Mouse (Mus musculus): ENCODE measurements around the gene Rai14. TPM values are rescaled to one million over a fixed set of nuclear protein-coding genes. Genes with fewer than 3 reads are reported as not detected.

The Rai14 gene
- polyA plus RNA-seq, 1 experiment from 2014 or later, result 66.4 TPM

- Histone ChIP-seq H3K27ac (no peak overlapping the region), H3K4me3 (replicated peaks) (no peak overlapping the region), H3K4me1 (peaks cover 26% of the 10 kb centered on the region), H3K9me3 (replicated peaks) (no peaks in the 10 kb centered on the region), H3K36me3 (peaks cover 36% of the 10 kb centered on the region), H3K4me2 (no peak overlapping the region), H3K9ac (no peak overlapping the region), H3K27me3 (no peaks in the 10 kb centered on the region)
- no peak for ATAC-seq (replicated peaks; ENCODE audit: low FRiP score)
- WGBS, result 64% methylated on average over 5 of the region's 5 CpGs
Measured at GRCm38 (mm10) chr15:10705752-10706151, 8.7 kb downstream of the Rai14 start.

DNA sequence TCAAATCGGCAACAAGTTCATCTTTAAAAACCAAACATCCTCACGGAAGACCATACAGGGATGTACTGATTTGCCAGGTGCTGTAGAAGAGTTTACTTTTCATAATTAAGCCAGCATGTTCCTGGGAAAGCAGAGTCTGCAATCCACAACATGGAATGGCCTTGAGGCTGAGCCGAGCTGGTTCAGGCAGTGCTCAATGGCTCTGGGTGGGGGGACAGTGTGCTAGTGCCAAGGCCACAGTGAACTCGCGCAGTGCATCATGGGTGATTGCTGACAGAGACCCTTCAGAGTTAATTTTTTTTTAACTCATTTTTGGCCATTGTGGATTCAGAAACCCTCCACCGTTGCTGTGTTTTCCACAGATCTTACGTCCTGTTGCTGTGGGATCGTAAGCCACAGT is 10.1 kb downstream of the Rai14 start:
- H3K36me3 ChIP-seq, result peaks cover 28% of the 10 kb centered on the region
- H3K4me1 ChIP-seq, result peaks cover 24% of the 10 kb centered on the region
- no peak overlapping the region for H3K9ac ChIP-seq
- no peaks in the 10 kb centered on the region for H3K27me3 ChIP-seq
- no peak overlapping the region for H3K4me3 ChIP-seq (replicated peaks)
- no peak overlapping the region for H3K4me2 ChIP-seq
- H3K9me3 ChIP-seq (replicated peaks), result no peaks in the 10 kb centered on the region
- 89% methylated on average over 8 of the region's 8 CpGs for WGBS
- ATAC-seq (replicated peaks; ENCODE audit: low FRiP score), result no peak
- H3K27ac ChIP-seq, result no peak overlapping the region

- 61% methylated on average over 5 of the region's 5 CpGs for WGBS
- ATAC-seq (replicated peaks; ENCODE audit: low FRiP score), result no peak
- no peak overlapping the region for H3K4me2 ChIP-seq
- no peaks in the 10 kb centered on the region for H3K27me3 ChIP-seq
- peaks cover 4% of the 10 kb centered on the region; the same call in 1 of the 2 replicates for H3K36me3 ChIP-seq
- H3K4me1 ChIP-seq, result peaks cover 32% of the 10 kb centered on the region
- H3K4me3 ChIP-seq (replicated peaks), result no peak overlapping the region
- no peaks in the 10 kb centered on the region for H3K9me3 ChIP-seq (replicated peaks)
- no peak overlapping the region for H3K27ac ChIP-seq
- no peak overlapping the region for H3K9ac ChIP-seq
Measured at GRCm38 (mm10) chr15:10701571-10701970, 12.9 kb downstream of the Rai14 start.

GRCm38 (mm10) chr15:10700891-10701466 is 13.4 kb downstream of the Rai14 start:
- no peak overlapping the region for H3K27ac ChIP-seq
- no peak overlapping the region for H3K9ac ChIP-seq
- ATAC-seq (replicated peaks; ENCODE audit: low FRiP score), result peak; percentile 70; the same call in 1 of the 2 replicates
- WGBS, result 52% methylated on average over 9 of the region's 9 CpGs
- no peaks in the 10 kb centered on the region for H3K27me3 ChIP-seq
- peaks cover 4% of the 10 kb centered on the region; the same call in 1 of the 2 replicates for H3K36me3 ChIP-seq
- peaks cover 36% of the 10 kb centered on the region for H3K4me1 ChIP-seq
- H3K4me2 ChIP-seq, result no peak overlapping the region
- no peaks in the 10 kb centered on the region for H3K9me3 ChIP-seq (replicated peaks)
- no peak overlapping the region for H3K4me3 ChIP-seq (replicated peaks)

DNA sequence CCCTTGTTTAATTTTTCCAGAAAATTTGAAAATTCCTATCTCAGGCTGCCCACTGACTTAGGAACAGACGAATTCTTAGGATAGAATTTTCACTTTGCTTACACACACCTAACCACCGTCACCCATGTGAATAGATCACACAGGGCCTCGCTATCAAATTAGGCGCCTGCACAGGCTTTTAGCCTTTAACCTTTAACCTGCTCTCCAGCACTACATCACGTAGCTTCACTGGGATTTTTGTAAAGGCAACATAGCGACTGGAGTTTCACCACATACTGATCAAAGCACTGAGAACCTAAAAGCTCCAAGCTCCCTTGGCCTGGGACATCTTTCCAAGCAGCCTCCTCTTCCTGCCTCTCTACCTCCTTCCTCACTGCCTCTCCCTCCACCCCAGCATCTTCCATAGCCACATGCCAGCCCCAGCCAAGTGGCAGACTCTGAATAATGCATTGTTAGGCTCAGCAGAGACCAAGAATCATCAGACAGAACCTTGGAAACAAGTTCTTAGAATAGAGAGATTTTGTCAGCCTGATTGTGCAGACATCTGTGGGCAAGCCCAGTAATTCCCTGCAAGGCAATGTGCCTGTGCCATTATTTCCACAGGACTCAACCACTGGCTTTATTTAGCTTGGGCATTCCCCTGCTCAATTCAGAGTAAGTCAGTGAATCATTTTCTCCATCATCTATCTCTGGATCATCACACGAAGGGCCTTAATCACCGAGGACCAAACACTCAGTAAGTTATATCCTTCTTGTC is 17.8 kb downstream of the Rai14 start:
- Histone ChIP-seq H3K4me3 (replicated peaks) (no peak overlapping the region), H3K27me3 (no peaks in the 10 kb centered on the region), H3K9ac (no peak overlapping the region), H3K9me3 (replicated peaks) (no peaks in the 10 kb centered on the region), H3K36me3 (peaks cover 4% of the 10 kb centered on the region; the same call in 1 of the 2 replicates), H3K4me2 (no peak overlapping the region), H3K4me1 (peaks cover 37% of the 10 kb centered on the region), H3K27ac (no peak overlapping the region)
- WGBS, result 65% methylated on average over 8 of the region's 8 CpGs
- no peak for ATAC-seq (replicated peaks; ENCODE audit: low FRiP score)

GRCm38 (mm10) chr15:10692627-10693026 is 21.8 kb downstream of the Rai14 start:
- Histone ChIP-seq H3K4me2 (no peak overlapping the region), H3K27ac (no peak overlapping the region), H3K27me3 (no peaks in the 10 kb centered on the region), H3K9ac (no peak overlapping the region), H3K4me1 (peaks cover 55% of the 10 kb centered on the region), H3K9me3 (replicated peaks) (no peaks in the 10 kb centered on the region), H3K4me3 (replicated peaks) (no peak overlapping the region), H3K36me3 (peaks cover 23% of the 10 kb centered on the region)
- ATAC-seq (replicated peaks; ENCODE audit: low FRiP score), result no peak
- 24% methylated on average over 4 of the region's 4 CpGs for WGBS

- 45% methylated on average over 6 of the region's 6 CpGs for WGBS
- no peak for ATAC-seq (replicated peaks; ENCODE audit: low FRiP score)
- H3K4me1 ChIP-seq, result peaks cover 58% of the 10 kb centered on the region
Measured at GRCm38 (mm10) chr15:10691481-10691880, 22.9 kb downstream of the Rai14 start.

GRCm38 (mm10) chr15:10690973-10691372 is 23.5 kb downstream of the Rai14 start:
- no peak overlapping the region for H3K4me2 ChIP-seq
- peak overlapping the region; percentile 10; the same call in 1 of the 2 replicates for H3K27ac ChIP-seq
- no peak overlapping the region for H3K4me3 ChIP-seq (replicated peaks)
- no peaks in the 10 kb centered on the region for H3K9me3 ChIP-seq (replicated peaks)
- no peak for ATAC-seq (replicated peaks; ENCODE audit: low FRiP score)
- 74% methylated on average over 5 of the region's 5 CpGs for WGBS
- no peaks in the 10 kb centered on the region for H3K27me3 ChIP-seq
- no peak overlapping the region for H3K9ac ChIP-seq
- peaks cover 31% of the 10 kb centered on the region for H3K36me3 ChIP-seq
- H3K4me1 ChIP-seq, result peaks cover 60% of the 10 kb centered on the region

More at GRCm38 (mm10) chr15:10691481-10691880, 22.9 kb downstream of the Rai14 start:
- Histone ChIP-seq H3K4me3 (replicated peaks) (no peak overlapping the region), H3K4me2 (no peak overlapping the region), H3K9me3 (replicated peaks) (no peaks in the 10 kb centered on the region), H3K36me3 (peaks cover 26% of the 10 kb centered on the region), H3K27ac (no peak overlapping the region), H3K27me3 (no peaks in the 10 kb centered on the region), H3K9ac (no peak overlapping the region)

DNA sequence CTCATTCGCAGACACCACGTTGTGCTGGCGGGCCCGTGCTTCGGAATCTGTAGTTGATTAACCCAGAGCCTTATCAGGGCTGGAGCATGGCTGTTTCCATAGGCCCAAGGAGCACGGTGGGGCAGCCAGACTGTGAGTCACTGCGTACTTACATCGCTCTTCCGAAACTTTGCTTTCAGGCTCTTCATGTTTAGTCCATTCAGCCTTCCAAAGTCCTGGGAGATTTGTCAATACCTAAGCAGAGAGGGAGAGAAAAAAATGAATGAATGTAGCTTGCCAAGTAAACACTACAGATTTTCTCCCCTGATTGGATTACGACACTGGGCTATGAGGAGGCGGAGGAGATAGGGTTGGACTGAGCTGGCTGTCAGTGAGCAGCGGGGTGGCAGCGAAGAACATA is 24.2 kb downstream of the Rai14 start:
- peak overlapping the region; percentile 54; the same call in 1 of the 2 replicates for H3K27ac ChIP-seq
- H3K4me3 ChIP-seq (replicated peaks), result no peak overlapping the region
- H3K9me3 ChIP-seq (replicated peaks), result no peaks in the 10 kb centered on the region
- peak overlapping the region; percentile 27; the same call in 1 of the 2 replicates for H3K4me2 ChIP-seq
- peaks cover 67% of the 10 kb centered on the region for H3K4me1 ChIP-seq
- ATAC-seq (replicated peaks; ENCODE audit: low FRiP score), result peak; percentile 44; the same call in 1 of the 2 replicates
- H3K36me3 ChIP-seq, result peaks cover 31% of the 10 kb centered on the region
- WGBS, result 67% methylated on average over 13 of the region's 13 CpGs
- no peaks in the 10 kb centered on the region for H3K27me3 ChIP-seq
- H3K9ac ChIP-seq, result no peak overlapping the region

GRCm38 (mm10) chr15:10689304-10689703 is 25.1 kb downstream of the Rai14 start:
- WGBS, result 91% methylated on average over 11 of the region's 11 CpGs
- H3K36me3 ChIP-seq, result peaks cover 33% of the 10 kb centered on the region
- H3K9me3 ChIP-seq (replicated peaks), result no peaks in the 10 kb centered on the region
- H3K4me3 ChIP-seq (replicated peaks), result no peak overlapping the region
- no peak overlapping the region for H3K9ac ChIP-seq
- H3K27ac ChIP-seq, result no peak overlapping the region
- H3K4me2 ChIP-seq, result no peak overlapping the region
- H3K4me1 ChIP-seq, result peaks cover 73% of the 10 kb centered on the region
- H3K27me3 ChIP-seq, result no peaks in the 10 kb centered on the region
- ATAC-seq (replicated peaks; ENCODE audit: low FRiP score), result no peak

GRCm38 (mm10) chr15:10688686-10689085 is 25.7 kb downstream of the Rai14 start:
- Histone ChIP-seq H3K9ac (no peak overlapping the region), H3K27me3 (no peaks in the 10 kb centered on the region), H3K4me1 (peaks cover 76% of the 10 kb centered on the region), H3K9me3 (replicated peaks) (no peaks in the 10 kb centered on the region), H3K36me3 (peaks cover 35% of the 10 kb centered on the region), H3K4me3 (replicated peaks) (no peak overlapping the region), H3K4me2 (no peak overlapping the region), H3K27ac (no peak overlapping the region)
- no peak for ATAC-seq (replicated peaks; ENCODE audit: low FRiP score)
- 78% methylated on average over 5 of the region's 5 CpGs for WGBS

DNA sequence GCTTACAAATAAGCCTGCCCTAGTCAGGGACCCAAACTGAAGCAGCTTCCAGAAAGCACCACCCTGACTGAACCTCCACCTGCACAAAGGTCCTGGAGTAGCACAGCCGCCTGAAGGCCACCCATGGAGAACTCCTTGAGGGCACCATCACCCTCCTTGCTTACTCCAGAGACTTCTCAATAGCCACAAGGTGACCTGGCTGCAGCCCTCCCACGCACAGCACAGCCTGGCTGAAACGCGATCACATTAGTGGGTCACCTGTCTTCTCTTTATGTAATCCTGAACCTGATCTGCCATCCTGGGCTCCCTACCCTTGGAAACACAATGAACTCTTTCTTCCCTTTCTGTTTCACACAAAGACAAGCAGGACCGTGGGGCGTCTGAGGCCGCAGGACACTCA is 27.1 kb downstream of the Rai14 start:
- H3K27ac ChIP-seq, result no peak overlapping the region
- H3K36me3 ChIP-seq, result peaks cover 38% of the 10 kb centered on the region
- H3K4me3 ChIP-seq (replicated peaks), result no peak overlapping the region
- no peak overlapping the region for H3K9ac ChIP-seq
- H3K9me3 ChIP-seq (replicated peaks), result no peaks in the 10 kb centered on the region
- WGBS, result 49% methylated on average over 7 of the region's 7 CpGs
- H3K27me3 ChIP-seq, result no peaks in the 10 kb centered on the region
- peaks cover 75% of the 10 kb centered on the region for H3K4me1 ChIP-seq
- no peak for ATAC-seq (replicated peaks; ENCODE audit: low FRiP score)
- no peak overlapping the region for H3K4me2 ChIP-seq
